Mouse (Mus musculus): ENCODE results near the gene Pi4k2a. TPM values are rescaled to one million over a fixed set of nuclear protein-coding genes. Genes with fewer than 3 reads are reported as not detected.

Gene Pi4k2a
- polyA plus RNA-seq, 1 experiment from 2014 or later = 28.2 TPM

DNA sequence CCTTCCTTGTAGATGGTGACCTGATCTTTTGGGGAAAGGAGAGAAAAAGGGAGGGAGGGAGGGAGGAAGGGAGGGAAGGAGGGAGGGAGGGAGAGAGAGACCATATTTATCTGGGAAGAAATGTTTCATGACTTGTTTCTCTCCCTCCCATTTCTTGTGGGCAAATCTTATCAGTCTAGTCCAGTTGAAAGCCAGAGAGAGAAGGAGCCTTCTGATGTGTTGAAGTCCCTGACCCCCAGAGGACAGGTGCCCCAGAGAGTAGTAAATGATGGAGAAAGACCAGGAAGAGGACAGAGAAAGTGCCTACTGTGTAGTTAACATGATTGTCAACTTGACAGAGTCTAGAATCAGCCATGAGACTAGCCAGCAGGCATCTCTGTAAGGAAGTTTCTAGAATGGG lies 44.8 kb downstream of the Pi4k2a start:
- no peak overlapping the region for H3K4me2 ChIP-seq (ENCODE audit: low read depth, low read length)
- H3K9ac ChIP-seq (ENCODE audit: low read depth, low read length) = no peak overlapping the region
- H3K36me3 ChIP-seq (ENCODE audit: control insufficient read depth, insufficient read depth, low read length) = no peaks in the 10 kb centered on the region
- no peak overlapping the region for H3K4me3 ChIP-seq (ENCODE audit: low read depth, low read length)
- H3K27me3 ChIP-seq (replicated peaks; ENCODE audit: control insufficient read depth, insufficient read depth, low read length) = no peaks in the 10 kb centered on the region
- no peak for DNase-seq (ENCODE audit: low spot score)
- no peak for ATAC-seq (ENCODE audit: low read depth)
- peaks cover 4% of the 10 kb centered on the region; the same call in 1 of the 2 replicates for H3K4me1 ChIP-seq (ENCODE audit: control insufficient read depth, insufficient read depth, low read length)
- H3K9me3 ChIP-seq (ENCODE audit: control insufficient read depth, low read length) = no peaks in the 10 kb centered on the region
- no peak overlapping the region for H3K27ac ChIP-seq (replicated peaks; ENCODE audit: low read depth, low read length)

DNA sequence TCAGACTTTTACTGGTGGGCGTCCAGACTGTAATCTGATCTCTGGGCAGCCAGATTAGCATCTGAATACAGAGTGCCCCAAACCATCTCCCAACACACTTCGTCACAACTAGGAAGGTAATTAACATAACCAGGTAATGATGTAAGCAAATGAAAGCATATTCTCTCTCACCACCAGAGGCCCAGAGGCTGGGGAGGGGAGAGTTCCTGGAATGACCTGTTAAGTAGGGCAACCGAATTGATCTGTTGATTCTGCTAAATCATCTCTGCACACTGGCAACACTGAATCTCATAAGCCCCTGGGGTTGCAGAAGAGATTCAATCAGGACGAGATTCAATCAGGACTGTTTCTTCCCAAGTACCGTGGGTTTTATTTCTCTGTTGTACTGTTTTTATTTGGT lies 45.9 kb downstream of the Pi4k2a start:
- 17% methylated on average over 5 of the region's 5 CpGs for WGBS
- no peak for ATAC-seq (ENCODE audit: low read depth)
- Histone ChIP-seq H3K4me1 (ENCODE audit: control insufficient read depth, insufficient read depth, low read length) (no peaks in the 10 kb centered on the region), H3K4me3 (ENCODE audit: low read depth, low read length) (no peak overlapping the region), H3K4me2 (ENCODE audit: low read depth, low read length) (no peak overlapping the region), H3K9me3 (ENCODE audit: control insufficient read depth, low read length) (no peaks in the 10 kb centered on the region), H3K27me3 (replicated peaks; ENCODE audit: control insufficient read depth, insufficient read depth, low read length) (no peaks in the 10 kb centered on the region), H3K27ac (replicated peaks; ENCODE audit: low read depth, low read length) (no peak overlapping the region), H3K9ac (ENCODE audit: low read depth, low read length) (no peak overlapping the region), H3K36me3 (ENCODE audit: control insufficient read depth, insufficient read depth, low read length) (no peaks in the 10 kb centered on the region)
- DNase-seq (ENCODE audit: low spot score) = no peak

DNA sequence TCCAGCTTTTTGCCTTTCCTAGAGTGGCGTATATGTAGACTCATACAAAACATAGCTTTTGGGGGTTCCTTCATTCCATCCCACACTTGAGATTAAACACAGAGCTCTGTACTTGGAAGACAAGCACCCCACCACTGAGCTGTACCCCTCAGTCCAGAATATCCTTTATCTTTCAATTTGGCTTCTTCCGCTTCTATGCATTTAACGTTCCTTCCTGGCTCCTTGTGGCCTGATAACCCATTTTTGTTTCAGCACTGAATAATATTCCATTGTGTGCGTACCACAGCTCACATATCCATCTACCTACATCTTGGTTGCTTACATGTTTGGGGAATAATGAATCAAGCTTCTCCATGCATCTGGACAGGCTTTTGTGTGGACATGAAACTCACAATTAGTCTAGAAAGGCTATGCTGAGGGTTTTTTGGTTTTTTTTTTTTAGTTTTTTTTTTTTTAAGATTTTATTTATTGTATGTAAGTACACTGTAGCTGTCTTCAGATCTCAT lies 47.0 kb downstream of the Pi4k2a start:
- 93% methylated on average over 4 of the region's 4 CpGs for WGBS
- no peak for ATAC-seq (ENCODE audit: low read depth)
- Histone ChIP-seq H3K9me3 (ENCODE audit: control insufficient read depth, low read length) (no peaks in the 10 kb centered on the region), H3K9ac (ENCODE audit: low read depth, low read length) (no peak overlapping the region), H3K27ac (replicated peaks; ENCODE audit: low read depth, low read length) (no peak overlapping the region), H3K27me3 (replicated peaks; ENCODE audit: control insufficient read depth, insufficient read depth, low read length) (no peaks in the 10 kb centered on the region), H3K4me2 (ENCODE audit: low read depth, low read length) (no peak overlapping the region), H3K4me3 (ENCODE audit: low read depth, low read length) (no peak overlapping the region), H3K4me1 (ENCODE audit: control insufficient read depth, insufficient read depth, low read length) (no peaks in the 10 kb centered on the region), H3K36me3 (ENCODE audit: control insufficient read depth, insufficient read depth, low read length) (no peaks in the 10 kb centered on the region)
- DNase-seq (ENCODE audit: low spot score) = no peak

DNA sequence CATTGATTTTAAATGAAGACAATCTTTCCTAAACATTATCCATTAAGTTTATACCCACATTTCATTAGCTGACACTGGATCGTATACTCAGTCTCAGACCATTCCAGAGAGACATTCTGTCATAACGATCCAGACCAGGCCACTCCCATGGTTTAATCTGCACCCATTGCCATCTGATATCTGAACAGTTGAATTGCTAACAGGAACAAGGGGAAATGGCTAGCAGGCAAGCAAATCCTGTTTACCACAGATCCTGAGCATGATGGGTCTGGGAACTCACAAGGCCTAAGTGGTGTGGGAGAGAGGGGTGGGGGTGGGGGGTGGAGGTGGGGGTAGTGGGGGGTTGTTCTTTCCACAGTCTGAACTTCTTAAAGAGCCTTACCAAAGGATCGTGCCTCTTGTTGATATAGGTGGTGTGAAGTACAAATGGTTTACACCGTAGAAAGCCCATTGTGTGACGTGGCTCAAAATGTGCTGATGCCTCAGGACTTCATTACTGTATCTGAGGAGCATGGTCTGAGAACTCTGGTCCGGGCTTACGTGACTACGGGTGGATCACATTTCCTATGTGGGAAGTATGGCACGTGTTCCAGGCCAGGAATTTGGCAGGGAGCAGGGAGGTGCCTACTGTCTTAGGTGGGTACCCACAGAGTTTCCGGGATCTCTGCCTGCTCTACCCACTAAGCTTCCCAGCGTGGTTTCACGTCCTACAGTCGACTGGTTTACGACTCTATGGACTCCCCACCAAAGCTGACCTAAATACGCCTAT lies 48.4 kb downstream of the Pi4k2a start:
- no peaks in the 10 kb centered on the region for H3K4me1 ChIP-seq (ENCODE audit: control insufficient read depth, insufficient read depth, low read length)
- no peak overlapping the region for H3K4me2 ChIP-seq (ENCODE audit: low read depth, low read length)
- no peak overlapping the region for H3K27ac ChIP-seq (replicated peaks; ENCODE audit: low read depth, low read length)
- H3K36me3 ChIP-seq (ENCODE audit: control insufficient read depth, insufficient read depth, low read length) = no peaks in the 10 kb centered on the region
- no peaks in the 10 kb centered on the region for H3K27me3 ChIP-seq (replicated peaks; ENCODE audit: control insufficient read depth, insufficient read depth, low read length)
- 80% methylated on average over 15 of the region's 15 CpGs for WGBS
- DNase-seq (ENCODE audit: low spot score) (no peak), ATAC-seq (ENCODE audit: low read depth) (no peak)
- H3K4me3 ChIP-seq (ENCODE audit: low read depth, low read length) = no peak overlapping the region
- no peaks in the 10 kb centered on the region for H3K9me3 ChIP-seq (ENCODE audit: control insufficient read depth, low read length)
- H3K9ac ChIP-seq (ENCODE audit: low read depth, low read length) = no peak overlapping the region

DNA sequence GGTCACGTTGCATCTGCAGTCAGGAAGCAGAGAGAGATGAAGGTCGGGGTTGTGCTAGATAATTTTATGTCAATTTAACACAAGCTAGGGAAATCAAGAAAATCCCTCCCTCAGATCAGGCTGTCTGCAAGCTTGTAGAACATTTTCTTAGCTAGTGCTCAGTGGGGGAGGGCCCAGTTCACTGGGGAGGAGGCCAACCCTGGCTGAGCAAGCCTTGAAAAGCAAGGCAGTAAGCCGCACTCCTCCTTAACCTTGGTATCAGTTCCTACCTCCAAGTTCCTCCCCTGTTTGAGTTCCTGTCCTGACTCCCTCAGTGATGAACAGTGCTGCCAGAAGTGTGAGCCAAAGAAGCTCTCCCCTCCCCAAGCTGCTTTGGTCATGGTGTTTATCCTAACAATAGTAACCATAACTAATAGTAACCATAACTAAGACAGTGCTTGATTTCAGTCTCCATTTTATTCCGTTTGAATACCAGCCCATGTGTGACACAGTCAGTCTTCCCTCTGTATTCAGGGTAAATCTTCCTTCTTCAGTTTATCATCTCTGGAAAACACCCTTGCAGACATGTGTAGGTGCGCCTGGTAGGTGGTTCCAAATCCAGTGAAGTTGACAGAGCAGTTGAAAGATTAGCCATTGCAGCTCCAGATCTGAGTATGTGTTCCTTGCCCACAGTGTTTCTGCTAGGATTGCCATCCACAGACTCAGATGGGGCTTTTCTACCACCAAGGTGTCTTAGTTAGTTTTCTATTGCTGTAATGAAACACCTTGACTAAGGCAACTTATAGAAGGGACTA lies 49.7 kb downstream of the Pi4k2a start:
- Histone ChIP-seq H3K27me3 (replicated peaks; ENCODE audit: control insufficient read depth, insufficient read depth, low read length) (no peaks in the 10 kb centered on the region), H3K9ac (ENCODE audit: low read depth, low read length) (no peak overlapping the region), H3K36me3 (ENCODE audit: control insufficient read depth, insufficient read depth, low read length) (no peaks in the 10 kb centered on the region), H3K27ac (replicated peaks; ENCODE audit: low read depth, low read length) (no peak overlapping the region), H3K4me1 (ENCODE audit: control insufficient read depth, insufficient read depth, low read length) (no peaks in the 10 kb centered on the region), H3K4me3 (ENCODE audit: low read depth, low read length) (no peak overlapping the region), H3K9me3 (ENCODE audit: control insufficient read depth, low read length) (no peaks in the 10 kb centered on the region), H3K4me2 (ENCODE audit: low read depth, low read length) (no peak overlapping the region)
- DNase-seq (ENCODE audit: low spot score) (no peak), ATAC-seq (ENCODE audit: low read depth) (no peak)
- 72% methylated on average over 5 of the region's 5 CpGs for WGBS

DNA sequence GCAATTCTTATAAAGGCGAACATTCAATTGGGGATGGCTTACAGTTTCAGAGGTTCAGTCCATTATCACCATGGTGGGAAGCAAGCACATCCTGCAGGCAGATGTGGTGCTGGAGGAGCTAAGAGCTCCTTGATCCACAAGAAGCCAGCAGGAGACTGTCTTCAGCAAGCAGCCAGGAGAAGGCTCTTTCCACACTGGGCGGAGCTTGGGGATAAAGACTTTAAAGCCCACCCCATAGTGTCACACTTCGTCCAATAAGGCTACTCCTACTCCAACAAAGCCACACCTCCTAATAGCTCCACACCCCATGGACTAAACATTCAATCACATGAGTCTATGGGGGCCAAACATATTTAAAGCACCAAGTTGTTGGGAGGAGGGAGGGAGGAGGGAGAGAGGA lies 51.7 kb downstream of the Pi4k2a start:
- Histone ChIP-seq H3K4me3 (ENCODE audit: low read depth, low read length) (no peak overlapping the region), H3K27me3 (replicated peaks; ENCODE audit: control insufficient read depth, insufficient read depth, low read length) (no peaks in the 10 kb centered on the region), H3K9ac (ENCODE audit: low read depth, low read length) (no peak overlapping the region), H3K9me3 (ENCODE audit: control insufficient read depth, low read length) (no peaks in the 10 kb centered on the region), H3K36me3 (ENCODE audit: control insufficient read depth, insufficient read depth, low read length) (no peaks in the 10 kb centered on the region), H3K4me2 (ENCODE audit: low read depth, low read length) (no peak overlapping the region), H3K27ac (replicated peaks; ENCODE audit: low read depth, low read length) (no peak overlapping the region), H3K4me1 (ENCODE audit: control insufficient read depth, insufficient read depth, low read length) (no peaks in the 10 kb centered on the region)
- ATAC-seq (ENCODE audit: low read depth) = no peak
- 71% methylated on average over 3 of the region's 3 CpGs for WGBS
- DNase-seq (ENCODE audit: low spot score) = no peak

DNA sequence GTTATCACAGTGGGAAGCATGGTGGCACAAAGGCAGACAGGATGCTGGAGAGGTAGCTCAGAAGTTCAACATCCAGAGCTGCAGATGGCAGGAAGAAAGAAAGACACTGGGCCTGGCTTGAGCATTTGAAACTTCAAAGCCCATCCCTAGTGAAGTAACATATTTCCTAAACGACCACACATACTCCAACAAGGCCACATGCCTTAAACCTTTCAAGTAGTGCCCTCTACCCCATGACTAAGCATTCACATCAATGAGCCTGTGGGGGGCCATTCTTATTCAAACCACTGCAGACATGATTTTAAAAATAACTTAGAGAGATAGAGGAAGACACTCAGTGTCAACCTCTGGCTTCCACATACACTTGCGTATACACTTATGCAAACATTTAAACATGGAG lies 52.5 kb downstream of the Pi4k2a start:
- ATAC-seq (ENCODE audit: low read depth) = no peak
- no peak overlapping the region for H3K9ac ChIP-seq (ENCODE audit: low read depth, low read length)
- 80% methylated on average over 2 of the region's 2 CpGs for WGBS
- H3K27ac ChIP-seq (replicated peaks; ENCODE audit: low read depth, low read length) = no peak overlapping the region
- H3K4me2 ChIP-seq (ENCODE audit: low read depth, low read length) = no peak overlapping the region
- no peak for DNase-seq (ENCODE audit: low spot score)
- H3K36me3 ChIP-seq (ENCODE audit: control insufficient read depth, insufficient read depth, low read length) = no peaks in the 10 kb centered on the region
- H3K27me3 ChIP-seq (replicated peaks; ENCODE audit: control insufficient read depth, insufficient read depth, low read length) = no peaks in the 10 kb centered on the region
- H3K4me1 ChIP-seq (ENCODE audit: control insufficient read depth, insufficient read depth, low read length) = no peaks in the 10 kb centered on the region
- no peaks in the 10 kb centered on the region for H3K9me3 ChIP-seq (ENCODE audit: control insufficient read depth, low read length)
- no peak overlapping the region for H3K4me3 ChIP-seq (ENCODE audit: low read depth, low read length)

DNA sequence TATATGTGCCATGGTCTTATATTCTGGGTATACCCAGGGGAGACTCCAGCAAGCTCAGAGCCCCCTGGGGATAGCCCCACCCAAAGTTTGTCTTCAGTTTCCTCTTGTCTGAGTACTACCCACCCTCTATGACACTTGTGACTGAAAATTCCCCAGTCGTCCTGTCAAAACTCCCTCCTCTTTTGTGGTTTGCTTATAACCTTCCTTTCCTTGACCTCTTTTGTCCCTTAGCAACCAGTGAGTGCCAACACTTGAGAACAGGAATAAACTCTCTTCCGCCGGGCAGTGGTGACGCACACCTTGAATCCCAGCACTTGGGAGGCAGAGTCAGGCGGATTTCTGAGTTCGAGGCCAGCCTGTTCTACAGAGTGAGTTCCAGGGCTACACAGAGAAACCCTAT lies 53.8 kb downstream of the Pi4k2a start:
- Histone ChIP-seq H3K9me3 (ENCODE audit: control insufficient read depth, low read length) (no peaks in the 10 kb centered on the region), H3K27ac (replicated peaks; ENCODE audit: low read depth, low read length) (no peak overlapping the region), H3K27me3 (replicated peaks; ENCODE audit: control insufficient read depth, insufficient read depth, low read length) (no peaks in the 10 kb centered on the region), H3K9ac (ENCODE audit: low read depth, low read length) (no peak overlapping the region), H3K4me3 (ENCODE audit: low read depth, low read length) (no peak overlapping the region), H3K36me3 (ENCODE audit: control insufficient read depth, insufficient read depth, low read length) (no peaks in the 10 kb centered on the region), H3K4me2 (ENCODE audit: low read depth, low read length) (no peak overlapping the region), H3K4me1 (ENCODE audit: control insufficient read depth, insufficient read depth, low read length) (peaks cover 5% of the 10 kb centered on the region)
- ATAC-seq (ENCODE audit: low read depth) = no peak
- WGBS = 57% methylated on average over 6 of the region's 6 CpGs
- DNase-seq (ENCODE audit: low spot score) = no peak
